Mouse (Mus musculus) megakaryocyte, embryonic 14.5 days (primary cell): ENCODE data around the gene Eef2k.

Experiments used
- FLI1 ChIP-seq: IDR thresholded peaks from 2 replicates; pipeline ENCODE4 v1.6.1; 2012; ENCODE audit warnings: low read length, inconsistent platforms, mixed read lengths
- GATA1 ChIP-seq: IDR thresholded peaks from 3 replicates; pipeline ENCODE4 v1.6.1; 2012; ENCODE audit warnings: mixed read lengths, low read length, inconsistent platforms, borderline replicate concordance

DNA sequence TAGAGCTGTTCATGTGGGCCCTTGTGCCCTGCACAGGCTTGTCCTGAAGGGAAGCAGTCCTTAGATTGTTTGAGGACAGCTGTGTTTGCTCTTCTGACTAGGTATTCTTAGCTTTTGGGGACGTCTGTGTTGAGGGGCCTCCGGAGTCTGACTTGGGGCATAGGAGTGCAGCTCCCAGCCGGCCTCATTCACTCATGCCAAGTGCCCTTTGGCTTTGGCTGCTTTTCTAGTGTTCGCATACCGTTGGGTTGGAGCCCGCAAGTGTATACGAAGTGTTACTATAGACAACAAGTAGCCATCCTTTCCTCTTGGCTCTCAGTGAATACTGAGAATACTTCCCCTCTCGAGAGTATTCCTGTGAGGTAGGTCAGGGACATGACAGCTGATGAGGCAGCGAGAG is 95.6 kb downstream of the Eef2k start:
- TF ChIP-seq FLI1 = no peak
- no peak for TF ChIP-seq GATA1
